Mouse (Mus musculus): ENCODE measurements around the gene Btnl6. TPM values are rescaled to one million over a fixed set of nuclear protein-coding genes. Genes with fewer than 3 reads are reported as not detected.
"Not testable (repeated sequence)": the region's sequence is repeated elsewhere in the genome, so short reads cannot be mapped to it uniquely, and the experiment has no call there.

Btnl6 gene
- polyA plus RNA-seq, 1 experiment: not detected

DNA sequence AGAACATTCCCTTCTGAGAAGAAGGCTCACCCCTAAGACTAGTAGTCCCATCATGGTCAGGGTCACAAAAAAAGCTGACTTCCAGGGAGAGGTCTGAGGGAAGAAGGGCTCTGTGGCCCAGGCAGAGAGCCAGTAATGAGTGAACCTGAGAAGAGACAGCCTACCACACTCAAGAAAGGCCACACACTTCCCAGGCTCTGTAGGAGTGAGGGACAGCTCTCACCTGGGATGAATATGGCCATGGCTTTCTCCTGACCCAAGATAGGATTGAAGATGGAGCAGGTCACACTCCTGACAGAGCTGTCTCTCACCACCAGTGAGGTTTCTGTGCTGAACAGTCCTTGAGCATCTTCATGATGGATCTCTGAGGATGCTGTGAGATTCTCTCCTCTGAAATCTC, 24.4 kb downstream of the Btnl6 start:
- Histone ChIP-seq H3K27me3 (ENCODE audit: control insufficient read depth, insufficient read depth, insufficient read length) (no peaks in the 10 kb centered on the region), H3K4me2 (ENCODE audit: low read depth) (no peak overlapping the region), H3ac (ENCODE audit: control insufficient read depth, insufficient read length) (no peak overlapping the region), H3K79me2 (ENCODE audit: control insufficient read depth, insufficient read depth) (no peaks in the 10 kb centered on the region), H3K36me3 (ENCODE audit: control insufficient read depth, insufficient read depth) (no peaks in the 10 kb centered on the region), H3K4me3 (no peak overlapping the region)
- TF ChIP-seq SRF (IDR thresholded peaks at IDR 0.05; ENCODE audit: control insufficient read depth, insufficient read length, low read depth) (no peak), MYOG (IDR thresholded peaks at IDR 0.05; ENCODE audit: control insufficient read depth in 1 of 3, insufficient read depth in 1 of 3, insufficient read length in 2 of 3, low read depth in 2 of 3) (no peak), POLR2A (IDR thresholded peaks at IDR 0.05; ENCODE audit: insufficient read length, low read depth) (no peak), POLR2AphosphoS2 (IDR thresholded peaks at IDR 0.05; ENCODE audit: insufficient read length, low read depth) (no peak), USF1 (IDR thresholded peaks at IDR 0.05; ENCODE audit: low read depth) (no peak), REST (IDR thresholded peaks at IDR 0.05; ENCODE audit: insufficient read depth, insufficient read length) (no peak), TCF12 (IDR thresholded peaks at IDR 0.05; ENCODE audit: insufficient read depth, poor library complexity, severe bottlenecking) (no peak), CEBPB (IDR thresholded peaks at IDR 0.05; ENCODE audit: insufficient read depth, poor library complexity, severe bottlenecking) (no peak), TCF3 (IDR thresholded peaks at IDR 0.05; ENCODE audit: insufficient read length, low read depth) (no peak), MAX (IDR thresholded peaks at IDR 0.05; ENCODE audit: low read depth) (no peak), E2F4 (IDR thresholded peaks at IDR 0.05; ENCODE audit: insufficient read depth) (no peak), MYOD1 (IDR thresholded peaks at IDR 0.05; ENCODE audit: control insufficient read depth in 1 of 3, insufficient read length in 2 of 3, low read depth in 2 of 3) (no peak)

DNA sequence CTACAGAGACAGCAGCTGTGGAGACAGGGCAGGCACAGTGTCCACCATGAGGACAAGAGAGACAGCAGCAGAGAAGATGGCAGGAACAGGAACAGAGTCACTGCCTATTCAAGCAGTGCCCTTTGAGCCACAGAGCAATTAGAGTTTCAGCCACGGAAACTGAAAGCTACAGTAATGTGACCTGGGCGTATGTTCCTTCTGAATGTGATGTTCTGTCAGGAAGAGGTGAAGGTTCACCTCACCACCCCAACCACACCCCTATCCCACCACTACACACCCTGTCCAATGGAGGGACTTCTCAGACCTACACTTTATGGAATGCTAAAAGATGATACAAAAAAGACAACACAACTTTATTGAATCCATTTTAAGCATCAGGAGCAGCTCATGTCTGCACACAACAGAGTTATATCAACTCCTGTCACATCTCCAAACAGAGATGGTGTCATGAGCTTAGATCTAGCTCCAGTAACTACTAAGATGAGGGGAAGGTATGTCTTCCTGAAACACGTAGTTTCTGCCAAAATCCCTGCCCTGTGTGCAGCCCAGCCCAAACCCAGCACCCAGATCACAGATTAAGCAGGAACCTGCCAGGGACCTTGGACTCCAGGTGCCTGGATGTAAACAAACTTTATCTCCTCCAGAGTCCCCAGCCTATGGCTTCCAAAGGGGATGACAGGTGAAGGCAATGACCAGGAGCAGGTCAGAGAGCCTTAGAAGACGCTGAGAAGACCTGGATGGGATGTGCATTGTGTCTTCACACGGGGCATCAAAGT, 39.7 kb downstream of the Btnl6 start, which contains the start of gene Btnl4:
Gene Btnl4 (minus strand): TSS at position 81 of the 776 bp plus-strand sequence.
- not testable (repeated sequence) for H3K36me3 ChIP-seq (ENCODE audit: control insufficient read depth, insufficient read depth); H3K79me2 ChIP-seq (ENCODE audit: control insufficient read depth, insufficient read depth); H3K4me2 ChIP-seq (ENCODE audit: low read depth); H3K4me3 ChIP-seq; H3ac ChIP-seq (ENCODE audit: control insufficient read depth, insufficient read length); H3K27me3 ChIP-seq (ENCODE audit: control insufficient read depth, insufficient read depth, insufficient read length)

DNA sequence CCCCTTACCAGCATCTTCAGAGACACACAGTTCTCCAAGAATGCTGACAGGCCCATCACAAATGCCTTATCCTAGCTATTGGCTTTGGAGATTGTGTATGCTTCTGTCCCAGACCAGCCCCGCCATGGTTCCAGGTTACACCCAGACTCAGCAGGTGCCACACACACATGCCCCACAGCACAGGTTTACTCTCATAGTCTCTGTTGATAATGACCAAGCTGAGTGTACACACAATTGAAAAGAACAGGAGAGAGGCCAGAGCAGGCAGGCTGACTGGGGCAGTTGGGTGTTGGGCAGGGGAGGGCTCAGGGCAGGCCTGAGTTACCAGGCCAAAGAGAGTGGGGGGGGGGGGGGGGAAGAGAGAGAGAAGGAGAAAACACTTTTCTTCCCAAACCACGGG, 40.7 kb downstream of the Btnl6 start:
- Histone ChIP-seq H3K36me3 (ENCODE audit: control insufficient read depth, insufficient read depth) (no peaks in the 10 kb centered on the region), H3K4me2 (ENCODE audit: low read depth) (no peak overlapping the region), H3ac (ENCODE audit: control insufficient read depth, insufficient read length) (no peak overlapping the region), H3K79me2 (ENCODE audit: control insufficient read depth, insufficient read depth) (no peaks in the 10 kb centered on the region), H3K27me3 (ENCODE audit: control insufficient read depth, insufficient read depth, insufficient read length) (no peaks in the 10 kb centered on the region), H3K4me3 (no peak overlapping the region)
- TF ChIP-seq TCF3 (IDR thresholded peaks at IDR 0.05; ENCODE audit: insufficient read length, low read depth) (no peak), POLR2AphosphoS2 (IDR thresholded peaks at IDR 0.05; ENCODE audit: insufficient read length, low read depth) (no peak), MYOD1 (IDR thresholded peaks at IDR 0.05; ENCODE audit: control insufficient read depth in 1 of 3, insufficient read length in 2 of 3, low read depth in 2 of 3) (no peak), POLR2A (IDR thresholded peaks at IDR 0.05; ENCODE audit: insufficient read length, low read depth) (no peak), CEBPB (IDR thresholded peaks at IDR 0.05; ENCODE audit: insufficient read depth, poor library complexity, severe bottlenecking) (no peak)

DNA sequence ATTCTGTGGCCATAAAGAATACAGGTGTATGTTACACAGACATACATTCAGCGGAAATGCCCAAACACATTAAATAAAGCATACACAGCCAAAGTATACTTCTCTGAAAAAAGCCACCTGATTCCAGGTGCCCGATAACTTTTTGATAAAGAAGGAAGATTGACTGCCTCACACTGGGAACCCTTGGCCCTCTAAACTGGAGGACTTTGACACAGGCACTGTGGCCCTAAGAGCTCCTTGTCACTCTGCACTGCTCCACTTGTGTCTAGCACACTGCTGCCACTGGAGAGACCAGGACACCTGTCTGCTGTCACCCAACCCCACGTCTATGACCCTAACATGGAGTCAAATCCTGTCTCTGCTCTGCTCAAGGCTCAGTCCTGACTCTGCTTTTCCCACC, 42.1 kb downstream of the Btnl6 start:
- no peak for TF ChIP-seq POLR2AphosphoS2 (IDR thresholded peaks at IDR 0.05; ENCODE audit: insufficient read length, low read depth)
- no peak for TF ChIP-seq MYOD1 (IDR thresholded peaks at IDR 0.05; ENCODE audit: control insufficient read depth in 1 of 3, insufficient read length in 2 of 3, low read depth in 2 of 3)
- TF ChIP-seq TCF12 (IDR thresholded peaks at IDR 0.05; ENCODE audit: insufficient read depth, poor library complexity, severe bottlenecking): no peak
- TF ChIP-seq E2F4 (IDR thresholded peaks at IDR 0.05; ENCODE audit: insufficient read depth): no peak
- no peak for TF ChIP-seq MAX (IDR thresholded peaks at IDR 0.05; ENCODE audit: low read depth)
- TF ChIP-seq REST (IDR thresholded peaks at IDR 0.05; ENCODE audit: insufficient read depth, insufficient read length): no peak
- no peak overlapping the region for H3K4me3 ChIP-seq

DNA sequence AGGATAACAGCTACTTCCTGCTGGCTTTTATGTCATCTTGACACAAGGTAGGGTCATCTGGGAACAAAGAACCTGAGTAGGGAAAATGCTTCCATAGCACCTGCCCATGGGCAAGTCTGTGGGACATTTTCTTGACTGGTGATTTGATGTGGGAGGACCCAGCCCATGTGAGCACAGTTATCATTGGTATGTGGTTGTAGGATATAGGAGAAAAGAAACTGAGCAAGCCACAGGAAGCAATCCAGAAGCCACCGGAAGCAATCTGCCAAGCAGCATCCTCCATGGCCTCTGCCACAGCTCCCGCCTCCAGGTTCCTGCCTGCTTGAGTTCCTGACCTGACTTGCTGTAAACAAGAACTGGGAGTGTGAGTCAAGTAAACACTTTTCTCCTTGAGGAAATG, 46.7 kb downstream of the Btnl6 start:
- no peak overlapping the region for H3K4me2 ChIP-seq (ENCODE audit: low read depth)
- no peaks in the 10 kb centered on the region for H3K79me2 ChIP-seq (ENCODE audit: control insufficient read depth, insufficient read depth)
- no peak overlapping the region for H3ac ChIP-seq (ENCODE audit: control insufficient read depth, insufficient read length)
- H3K36me3 ChIP-seq (ENCODE audit: control insufficient read depth, insufficient read depth): no peaks in the 10 kb centered on the region
- TF ChIP-seq MAX (IDR thresholded peaks at IDR 0.05; ENCODE audit: low read depth): no peak
- TF ChIP-seq REST (IDR thresholded peaks at IDR 0.05; ENCODE audit: insufficient read depth, insufficient read length): no peak
- no peak for TF ChIP-seq POLR2AphosphoS2 (IDR thresholded peaks at IDR 0.05; ENCODE audit: insufficient read length, low read depth)
- TF ChIP-seq USF1 (IDR thresholded peaks at IDR 0.05; ENCODE audit: low read depth): no peak
- TF ChIP-seq MYOG (IDR thresholded peaks at IDR 0.05; ENCODE audit: control insufficient read depth in 1 of 3, insufficient read depth in 1 of 3, insufficient read length in 2 of 3, low read depth in 2 of 3): no peak
- TF ChIP-seq TCF12 (IDR thresholded peaks at IDR 0.05; ENCODE audit: insufficient read depth, poor library complexity, severe bottlenecking): no peak
- TF ChIP-seq SRF (IDR thresholded peaks at IDR 0.05; ENCODE audit: control insufficient read depth, insufficient read length, low read depth): no peak
- no peak overlapping the region for H3K4me3 ChIP-seq
- H3K27me3 ChIP-seq (ENCODE audit: control insufficient read depth, insufficient read depth, insufficient read length): no peaks in the 10 kb centered on the region

More for the DNA sequence above, 42.1 kb downstream of the Btnl6 start:
- Histone ChIP-seq H3K4me2 (ENCODE audit: low read depth) (no peak overlapping the region), H3K79me2 (ENCODE audit: control insufficient read depth, insufficient read depth) (no peaks in the 10 kb centered on the region), H3ac (ENCODE audit: control insufficient read depth, insufficient read length) (no peak overlapping the region), H3K27me3 (ENCODE audit: control insufficient read depth, insufficient read depth, insufficient read length) (no peaks in the 10 kb centered on the region), H3K36me3 (ENCODE audit: control insufficient read depth, insufficient read depth) (no peaks in the 10 kb centered on the region)

DNA sequence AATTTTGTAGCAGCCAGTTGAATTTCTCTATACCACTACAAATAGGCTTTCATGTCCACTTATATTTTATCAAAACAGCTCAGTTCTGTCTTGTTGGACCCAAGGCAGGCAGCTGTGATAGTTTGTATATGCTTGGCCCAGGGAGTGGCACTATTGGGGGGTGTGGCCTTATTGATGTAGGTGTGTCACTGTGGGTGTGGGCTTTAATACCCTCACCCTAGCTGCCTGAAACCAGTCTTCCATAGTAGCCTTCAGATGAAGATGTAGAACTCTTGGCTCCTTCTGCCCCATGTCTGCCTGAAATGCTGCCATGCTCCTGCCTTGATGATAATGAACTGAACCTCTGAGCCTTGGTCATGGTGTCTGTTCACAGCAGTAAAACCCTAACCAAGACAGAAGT, 51.2 kb downstream of the Btnl6 start:
- H3K36me3 ChIP-seq (ENCODE audit: control insufficient read depth, insufficient read depth); H3K27me3 ChIP-seq (ENCODE audit: control insufficient read depth, insufficient read depth, insufficient read length); H3K4me3 ChIP-seq; H3K79me2 ChIP-seq (ENCODE audit: control insufficient read depth, insufficient read depth); H3K4me2 ChIP-seq (ENCODE audit: low read depth); H3ac ChIP-seq (ENCODE audit: control insufficient read depth, insufficient read length): not testable (repeated sequence)
